Mouse (Mus musculus) layer of hippocampus, adult 8-10 months (tissue): Measurements from ENCODE around the gene Nyap1. TPM values are rescaled to one million over a fixed set of nuclear protein-coding genes. Genes with fewer than 3 reads are reported as not detected.

Source experiments
- DNase-seq, 2 experiments: peaks; one replicate each; pipeline ENCODE4 v3.0.0; 2022; ENCODE audit warnings: low spot score in 2 of 2
- total RNA-seq, 4 experiments: library from RNA; stranded (reverse); gene quantifications; 2 replicates each; pipeline ENCODE4 v1.2.4; 2022

Nyap1 gene
- 10 to 100 TPM; 64.7 to 77.5 (median 68.4) TPM for total RNA-seq

DNA sequence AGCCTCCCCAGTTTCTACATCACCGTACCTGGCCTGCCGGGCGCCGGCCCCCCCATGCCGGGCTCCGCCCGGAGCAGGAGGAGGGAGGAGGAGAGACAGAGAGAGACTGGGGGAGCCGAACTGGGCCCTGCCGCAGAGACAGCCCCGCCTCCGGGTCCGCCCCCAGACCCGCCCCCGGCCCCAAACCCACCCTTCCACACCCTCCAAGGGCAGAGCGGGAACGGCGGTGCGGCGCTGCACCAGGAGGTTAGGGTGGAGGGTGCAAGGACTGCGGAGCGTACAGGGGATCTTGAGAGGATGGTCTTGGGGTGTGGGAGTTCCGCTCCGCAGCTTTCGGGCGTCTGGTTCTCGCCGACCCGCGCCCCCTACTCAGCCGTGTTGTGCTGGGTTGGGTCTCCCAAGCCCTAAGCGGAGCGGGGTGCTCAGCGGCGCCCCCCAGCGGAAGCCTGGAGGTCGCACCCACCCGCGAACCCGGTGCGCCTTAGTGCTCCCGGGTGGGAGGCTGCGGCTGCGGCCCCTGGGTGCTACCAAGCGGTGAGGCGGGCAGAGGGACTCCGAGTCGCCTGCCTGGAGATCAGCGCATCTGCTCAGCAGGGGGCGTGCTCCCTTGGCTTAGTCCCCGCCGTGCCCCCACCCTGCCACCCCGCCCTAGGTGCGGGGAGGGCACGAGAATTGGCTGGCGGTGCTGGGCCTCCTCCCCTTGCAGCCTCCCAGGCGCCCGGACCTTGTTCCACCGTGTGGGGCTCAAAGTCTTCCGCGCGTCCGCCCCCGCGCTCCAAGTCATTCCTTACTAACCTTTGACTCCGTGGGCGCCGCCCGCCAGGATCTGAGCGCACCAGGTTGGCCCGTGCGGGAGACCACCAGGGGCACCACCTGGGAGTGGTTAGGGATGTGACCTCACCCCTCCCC, at the start of gene Nyap1:
Gene Nyap1, minus strand, starts transcription at position 585 of the 909 bp plus-strand sequence.
- peak in 1 of 2 experiments; percentile 77 for DNase-seq

DNA sequence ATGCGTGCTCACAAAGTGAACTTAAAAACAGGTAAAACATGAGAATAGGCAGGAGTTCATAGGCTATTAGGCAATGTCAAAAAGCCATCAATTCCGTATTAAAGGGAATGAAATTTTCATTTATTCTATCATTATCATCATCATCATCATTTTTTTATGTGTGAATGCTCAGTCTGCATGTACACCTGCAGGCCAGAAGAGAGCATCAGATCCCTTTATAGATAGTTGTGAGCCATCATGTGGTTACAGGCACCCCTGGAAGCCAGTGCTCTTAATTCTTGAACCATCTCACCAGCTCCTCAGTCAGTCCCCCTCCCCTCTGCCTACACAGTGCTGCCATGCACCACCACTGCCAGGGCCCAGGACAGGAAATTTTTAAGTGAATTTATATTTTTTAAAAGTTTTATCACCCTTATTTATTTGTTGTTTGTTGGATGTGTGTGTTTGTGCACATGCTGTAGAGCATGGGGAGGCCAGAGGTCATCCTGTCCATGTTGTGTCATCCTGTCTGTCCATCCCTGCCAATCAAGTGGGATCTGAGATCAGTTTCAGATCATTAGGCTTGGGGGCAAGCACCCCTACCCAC, 47.6 kb upstream of the Nyap1 start:
- no peak for DNase-seq

DNA sequence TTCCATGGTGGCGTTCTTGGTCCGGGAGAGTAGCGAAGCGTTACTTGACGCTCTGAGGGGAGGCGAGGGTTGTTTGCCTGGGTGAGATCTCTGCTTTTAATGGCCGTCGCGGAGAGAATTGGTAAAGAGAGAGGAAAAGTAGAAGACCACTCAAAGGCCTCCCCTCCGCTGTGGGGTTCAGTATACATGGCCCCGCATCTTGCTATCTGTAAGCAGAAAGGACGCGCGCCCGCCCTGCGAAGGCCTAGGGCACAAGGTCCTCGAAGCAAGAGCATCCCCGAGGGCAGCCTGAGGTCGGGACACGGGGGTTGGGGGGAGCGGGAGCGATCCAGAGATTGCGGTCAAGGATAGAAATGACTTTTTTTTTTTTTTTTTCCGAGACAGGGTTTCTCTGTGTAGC, 46.8 kb upstream of the Nyap1 start:
- no peak for DNase-seq

DNA sequence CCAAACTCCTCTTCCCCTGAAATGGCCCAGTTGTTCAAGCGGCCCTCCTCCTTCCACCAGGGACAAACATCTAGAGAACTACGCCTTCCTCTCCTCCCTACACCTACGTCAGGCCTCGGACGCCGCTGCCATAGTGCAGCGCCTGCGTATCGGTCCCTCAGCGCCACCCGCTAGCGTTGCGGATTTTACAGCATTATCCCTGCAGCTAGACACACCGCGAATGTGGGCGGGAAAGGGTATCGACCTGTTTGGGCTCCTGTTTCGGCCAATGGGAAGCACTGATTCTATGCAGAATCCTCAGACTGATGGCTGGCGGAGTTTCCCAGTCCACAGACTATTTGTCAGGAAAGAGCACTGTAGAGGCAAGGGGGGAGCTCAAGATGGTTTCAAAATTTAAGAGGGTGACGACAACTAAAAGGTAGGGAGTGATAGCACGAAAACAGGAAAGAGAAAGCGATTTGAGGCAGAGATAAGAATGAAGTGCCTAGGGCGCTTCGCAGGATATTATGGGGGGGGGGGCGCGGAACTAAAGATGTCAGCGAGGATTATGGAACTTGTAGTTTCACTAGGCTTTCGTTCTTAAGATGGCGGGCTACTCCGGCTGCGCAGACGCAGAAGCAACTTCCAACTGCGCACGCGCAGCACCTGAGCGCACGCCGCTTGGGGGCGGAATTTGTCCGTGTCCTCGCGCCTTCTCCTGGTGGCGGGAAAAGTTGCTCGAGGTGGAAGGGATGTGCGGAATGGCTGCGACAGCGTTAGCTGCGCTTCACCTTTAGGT, 45.9 kb upstream of the Nyap1 start, which contains the start of the genes Mepce and Zcwpw1:
Gene Mepce, minus strand, starts transcription at position 505 of the 778 bp plus-strand sequence.
Gene Zcwpw1, plus strand, starts transcription at position 648 of the 778 bp plus-strand sequence.
- peak; percentile 94 to 96 for DNase-seq

DNA sequence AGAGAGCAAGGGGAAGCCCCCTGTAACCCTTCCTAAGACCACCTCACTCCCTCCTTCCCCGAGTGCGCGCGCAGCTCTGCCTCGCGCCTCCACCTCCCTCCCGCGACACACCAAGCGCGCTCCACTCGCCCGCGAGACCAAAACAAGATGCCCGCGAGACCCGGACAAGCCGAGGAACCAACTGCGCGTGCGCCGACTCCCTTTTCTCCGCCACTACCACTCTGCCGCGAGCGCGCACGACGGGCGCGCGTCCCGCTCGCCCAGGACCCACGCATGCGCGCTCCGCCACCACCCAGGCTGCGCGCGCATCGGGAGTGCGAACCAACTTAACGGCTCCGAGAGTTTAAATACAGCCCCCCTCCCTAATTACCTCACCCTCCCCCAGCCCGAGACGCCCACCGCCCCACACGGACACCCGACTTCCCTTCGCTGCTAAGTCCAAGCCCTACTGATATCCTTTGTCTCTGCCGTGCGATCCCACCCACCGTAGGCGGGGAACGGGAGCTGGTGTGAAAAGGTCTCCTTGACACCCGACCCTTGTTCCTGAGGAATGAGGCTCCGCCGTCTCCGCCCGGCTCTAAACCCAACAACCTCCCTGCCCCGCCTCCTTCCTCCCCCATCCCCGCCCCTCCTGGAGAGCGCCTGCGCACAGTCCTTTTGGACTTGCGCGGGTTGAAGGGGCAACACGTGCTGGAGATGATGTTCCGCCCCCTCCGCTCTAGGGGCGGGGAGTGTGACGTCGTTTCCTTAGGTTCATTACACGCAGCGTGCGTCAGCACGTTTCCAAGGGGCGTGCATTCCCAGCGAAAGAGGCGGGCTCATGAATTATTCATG, 44.9 kb upstream of the Nyap1 start:
- DNase-seq: peak; percentile 99

DNA sequence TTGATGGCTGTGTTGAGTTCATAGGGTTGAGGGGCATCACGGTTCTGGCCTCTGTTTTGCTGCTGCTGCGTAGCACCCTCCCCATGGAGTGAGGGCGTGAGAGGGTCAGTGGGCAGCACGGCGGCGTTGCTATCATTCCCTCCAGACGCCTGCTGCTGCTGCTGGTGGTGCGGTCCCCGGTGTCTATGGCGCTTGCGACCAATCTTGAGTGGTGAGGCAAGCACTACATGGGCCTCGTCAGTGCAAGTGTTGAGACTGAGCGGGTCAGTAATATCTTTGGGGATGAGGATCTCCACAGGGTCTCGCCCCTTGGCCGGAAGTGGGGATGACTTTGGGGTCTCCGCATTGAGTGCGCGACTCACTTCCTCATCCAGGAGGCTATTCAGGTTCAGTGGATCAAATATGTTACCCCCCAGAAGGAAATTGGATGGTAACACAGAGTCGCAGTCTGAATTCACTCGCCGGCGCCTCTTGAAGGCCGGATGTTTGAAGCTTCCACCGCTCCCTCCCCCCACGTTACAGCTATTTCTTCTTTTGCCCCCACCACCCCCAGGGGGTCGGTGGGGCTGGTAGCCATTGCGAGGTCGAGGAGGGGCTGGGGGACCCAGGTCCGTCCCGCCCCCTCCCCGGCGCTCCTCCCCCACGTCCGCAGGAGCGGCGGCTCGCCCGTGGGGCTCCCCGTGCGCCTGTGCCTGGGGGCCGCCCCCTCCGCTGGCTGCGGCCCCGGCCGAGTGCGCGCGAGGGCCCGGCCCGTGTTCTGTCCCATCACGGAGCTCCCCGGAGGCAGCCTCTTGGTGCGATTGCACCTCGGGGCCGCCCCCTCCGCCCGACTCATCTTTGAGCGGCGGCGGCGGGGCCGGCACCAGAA, 44.0 kb upstream of the Nyap1 start:
- no peak for DNase-seq

DNA sequence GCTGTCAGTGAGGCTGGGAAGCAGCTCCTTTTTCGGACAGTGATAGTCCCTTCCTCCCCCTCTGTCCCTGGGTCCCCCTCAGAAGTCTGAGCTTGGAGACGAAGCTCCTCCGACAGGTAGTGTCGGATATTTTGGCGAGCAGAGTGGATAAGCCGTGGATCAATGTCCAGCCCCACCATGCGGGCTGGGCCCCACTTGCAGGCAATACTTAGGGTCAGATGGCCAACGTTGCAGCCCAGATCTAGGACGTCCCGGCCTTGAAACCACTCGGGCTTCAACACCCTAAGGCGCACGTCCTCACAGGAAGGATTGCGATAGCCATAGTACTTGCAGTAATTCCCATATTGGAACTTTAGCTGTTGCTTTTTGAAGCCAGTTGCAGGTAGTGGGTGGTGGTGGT, 43.1 kb upstream of the Nyap1 start:
- no peak for DNase-seq

DNA sequence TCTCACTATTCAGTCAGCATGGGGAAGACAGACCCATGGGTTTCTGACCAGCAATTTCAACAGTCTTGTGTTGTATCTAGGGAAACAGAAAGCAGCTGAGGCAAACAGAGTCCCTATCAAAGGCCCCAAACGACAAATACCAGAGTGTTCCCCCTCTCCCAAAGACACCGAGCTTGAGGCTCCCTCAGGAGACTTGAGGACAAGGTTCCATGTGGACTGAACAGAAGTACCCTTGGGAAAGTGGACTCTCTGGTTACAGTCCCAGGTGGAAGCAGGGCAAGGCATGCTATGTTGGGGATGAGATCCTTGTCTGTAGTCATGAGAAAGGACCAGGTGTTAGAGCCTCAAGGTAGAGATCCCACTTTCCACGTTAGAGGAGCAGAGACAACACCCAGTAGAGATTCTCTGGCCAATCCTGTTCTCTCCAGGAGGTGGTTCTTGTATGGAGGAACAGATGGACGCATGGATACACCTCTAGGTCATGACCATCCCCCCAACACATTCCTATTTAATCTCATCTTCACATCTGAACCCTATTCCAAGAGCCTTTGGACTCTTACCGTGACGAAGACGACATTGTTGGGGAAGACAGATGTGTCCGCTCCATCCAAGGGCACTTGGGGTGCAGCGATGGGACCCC, 42.6 kb upstream of the Nyap1 start:
- DNase-seq: no peak

DNA sequence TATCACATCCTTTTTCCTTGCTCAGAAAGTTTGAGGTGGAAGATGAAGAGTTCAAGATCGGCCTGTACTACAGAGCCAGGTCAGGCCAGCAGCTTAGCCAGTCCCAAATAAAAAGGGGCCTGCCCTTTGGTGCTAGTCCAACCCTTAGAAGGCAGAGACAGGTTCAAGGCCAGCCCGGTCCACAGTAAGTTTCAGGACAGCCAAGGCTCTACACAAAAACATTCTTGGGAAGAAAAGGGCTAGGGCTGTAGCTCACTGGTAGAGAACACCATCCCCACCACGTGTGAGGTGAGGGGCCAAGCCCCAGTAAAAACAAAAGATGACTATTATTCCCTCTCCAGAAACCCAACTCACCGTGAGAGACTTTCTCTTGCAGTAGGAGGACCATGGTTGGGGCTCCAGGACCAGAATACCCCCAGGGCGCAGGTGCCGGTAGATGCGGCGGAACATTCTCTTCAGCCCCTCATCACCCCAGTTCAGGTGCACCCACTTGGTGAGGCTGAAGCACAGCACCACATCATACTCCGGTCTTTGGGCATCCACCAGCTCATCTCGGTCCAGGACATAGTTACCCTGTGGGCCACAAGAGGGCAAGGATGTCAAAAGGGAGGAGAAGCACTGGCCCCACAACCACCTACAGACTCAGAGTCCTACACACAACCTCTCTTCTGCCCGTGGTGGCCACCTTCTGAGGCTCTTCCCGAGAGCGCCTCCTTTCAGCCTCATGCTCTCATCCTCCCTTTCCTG, 41.5 kb upstream of the Nyap1 start:
- DNase-seq: no peak

DNA sequence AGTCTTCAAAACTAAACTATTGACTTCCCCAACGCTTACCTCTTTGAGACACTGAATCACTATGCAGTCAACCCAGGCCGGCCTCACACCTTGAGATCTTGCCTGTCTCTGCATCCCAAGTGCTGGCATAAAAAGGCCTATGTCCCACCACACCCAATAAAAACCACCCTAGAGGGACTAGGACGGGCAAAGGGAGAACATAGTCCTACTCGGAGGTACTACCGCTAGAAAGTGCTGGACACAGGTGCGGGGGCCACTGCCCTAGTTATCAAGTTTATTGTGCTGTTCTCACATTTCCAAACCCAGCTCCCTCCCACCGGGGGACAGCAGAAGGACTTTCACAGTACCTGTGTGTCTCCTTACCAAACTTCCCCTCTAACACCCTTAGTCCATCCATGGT, 40.3 kb upstream of the Nyap1 start:
- no peak for DNase-seq

DNA sequence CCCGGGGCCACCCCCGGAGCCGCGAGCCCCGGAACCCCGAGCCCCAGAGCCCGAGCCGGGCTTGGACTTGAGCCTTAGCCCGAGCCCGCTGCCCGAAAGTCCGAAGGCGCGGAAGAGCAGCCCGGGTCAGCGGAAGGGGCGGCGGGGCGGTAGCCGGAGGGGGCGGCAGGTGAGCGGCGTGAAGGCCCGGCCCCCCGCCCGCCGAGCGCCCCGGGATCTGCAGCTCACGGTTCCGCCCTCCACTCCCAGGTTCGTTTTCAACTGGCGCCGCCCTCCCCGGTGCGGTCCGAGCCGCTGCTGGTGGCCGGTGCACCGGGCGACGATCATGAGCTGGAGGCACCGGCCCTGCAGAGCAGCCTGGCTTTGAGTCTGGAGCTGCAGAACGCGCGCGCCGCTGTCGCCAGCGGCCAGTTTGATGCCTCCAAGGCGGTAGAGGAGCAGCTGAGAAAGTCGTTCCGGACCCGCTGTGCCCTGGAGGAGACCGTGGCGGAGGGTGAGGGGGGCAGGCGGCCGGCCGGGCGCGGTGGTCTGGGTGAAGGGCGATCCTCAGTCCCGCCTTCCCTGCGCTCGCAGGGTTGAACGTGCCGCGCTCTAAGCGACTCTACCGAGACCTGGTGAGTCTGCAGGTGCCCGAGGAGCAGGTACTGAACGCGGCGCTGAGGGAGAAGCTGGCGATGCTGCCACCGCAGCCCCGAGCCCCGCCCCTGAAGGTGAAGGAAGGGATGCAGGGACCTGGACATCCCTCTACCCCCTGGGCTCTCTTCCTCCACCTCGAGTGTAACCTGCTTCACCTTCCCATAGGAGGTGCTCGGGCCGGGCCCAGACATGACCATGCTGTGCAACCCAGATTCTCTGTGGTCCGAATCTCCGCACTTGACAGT, 37.9 kb upstream of the Nyap1 start:
- no peak for DNase-seq

DNA sequence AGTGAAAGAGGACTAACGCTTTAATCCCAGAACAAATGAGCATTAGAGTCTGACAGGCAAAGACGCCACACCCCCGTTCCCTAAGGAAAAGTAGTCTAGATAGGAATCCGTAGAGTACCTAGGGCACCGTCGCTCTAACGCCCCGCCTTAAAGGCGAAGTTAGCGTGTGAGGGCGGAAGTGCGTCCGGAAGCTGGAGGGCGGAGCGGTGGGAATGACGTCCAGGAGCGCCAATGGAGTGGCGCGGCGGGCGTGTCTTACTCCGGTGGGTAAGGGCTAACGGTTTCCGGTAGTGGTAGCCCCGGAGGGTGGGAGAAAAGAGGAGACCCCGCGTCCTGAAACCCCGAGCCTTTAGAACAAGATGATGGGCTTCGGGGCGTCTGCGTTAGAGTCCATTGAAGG, 37.2 kb upstream of the Nyap1 start, which contains the start of gene Ppp1r35:
Gene Ppp1r35, plus strand, starts transcription at position 215 of the 400 bp plus-strand sequence.
- peak; percentile 93 to 97 for DNase-seq

DNA sequence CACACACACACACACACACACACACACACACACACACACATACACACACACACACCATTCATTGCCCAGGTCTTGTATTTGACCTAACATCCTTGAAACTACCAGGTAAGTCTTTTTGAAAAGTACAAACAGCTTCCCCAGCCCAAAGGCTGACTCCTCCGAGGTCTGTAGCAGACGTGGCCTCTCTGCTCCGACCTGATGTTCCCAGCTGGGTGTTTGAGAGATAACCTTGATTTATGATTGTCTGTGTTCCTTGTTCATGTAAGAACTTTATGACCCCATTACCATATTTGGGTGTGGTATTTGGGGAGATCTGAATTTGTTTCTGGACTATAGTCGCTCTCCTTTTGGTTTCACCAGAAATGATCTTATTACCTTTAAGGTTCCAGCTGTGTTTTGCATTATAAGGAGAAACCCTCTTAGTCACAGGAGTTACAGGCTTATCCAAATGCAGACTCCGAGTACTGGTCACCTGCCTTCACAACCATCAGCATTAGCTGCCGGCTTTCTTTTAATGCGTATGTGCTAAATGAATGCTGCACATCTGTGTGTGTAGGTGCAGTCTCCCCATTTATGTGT, 35.9 kb upstream of the Nyap1 start:
- no peak for DNase-seq

DNA sequence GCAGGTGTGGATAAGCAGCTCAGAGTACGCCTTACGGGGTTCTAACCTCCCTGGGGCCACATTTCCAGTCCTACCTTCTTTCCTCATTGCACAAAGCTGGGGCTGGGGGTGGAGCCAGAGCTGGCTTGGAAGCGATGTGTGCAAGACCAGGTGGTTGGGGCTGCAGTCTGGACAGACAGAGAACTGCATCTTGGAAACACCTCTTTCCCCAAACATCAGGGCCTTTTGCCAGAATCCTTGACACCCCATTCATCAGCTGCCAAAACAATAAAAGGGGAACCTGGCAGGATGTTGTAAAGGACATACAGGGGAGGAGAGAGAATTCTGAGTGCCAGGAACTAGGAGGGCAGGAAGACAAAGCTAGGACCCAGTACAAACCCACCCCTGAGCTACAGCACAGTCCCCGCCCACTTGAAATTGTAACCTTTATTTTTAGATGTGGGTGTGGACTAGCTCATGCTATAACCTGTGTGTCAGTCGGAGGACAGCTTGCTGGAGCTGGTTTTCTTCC, 35.1 kb upstream of the Nyap1 start:
- no peak for DNase-seq

DNA sequence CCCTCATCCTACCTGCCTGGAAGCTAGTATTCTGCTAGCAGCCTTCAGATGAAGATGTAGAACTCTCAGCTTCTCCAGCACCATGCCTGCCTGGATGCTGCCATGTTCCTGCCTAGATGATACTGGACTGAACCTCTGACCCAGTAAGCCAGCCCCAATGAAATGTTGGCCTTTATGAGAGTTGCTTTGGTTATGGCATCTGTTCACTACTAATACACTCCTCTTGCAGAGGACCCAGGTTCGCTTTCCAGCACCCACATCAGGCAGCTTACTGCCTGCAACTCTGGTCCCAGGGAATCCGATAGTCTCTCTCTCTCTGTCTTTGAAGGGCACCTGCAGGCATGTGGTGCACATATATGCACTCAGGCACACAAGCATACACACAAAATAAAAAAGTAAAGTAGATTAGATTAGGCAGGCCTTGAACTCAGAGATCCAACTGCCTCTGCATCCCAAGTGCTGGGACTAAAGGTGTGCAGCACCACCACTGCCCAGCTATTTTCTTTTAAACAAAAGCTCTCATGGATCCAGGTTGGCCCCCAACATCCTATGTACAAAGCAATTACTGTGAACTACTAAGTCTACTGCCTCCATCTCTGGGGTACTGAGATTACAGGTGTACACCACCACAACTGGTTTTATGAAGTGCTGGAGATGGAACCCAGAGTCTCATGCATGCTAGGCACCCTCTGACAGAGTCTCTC, 34.3 kb upstream of the Nyap1 start:
- DNase-seq: no peak

DNA sequence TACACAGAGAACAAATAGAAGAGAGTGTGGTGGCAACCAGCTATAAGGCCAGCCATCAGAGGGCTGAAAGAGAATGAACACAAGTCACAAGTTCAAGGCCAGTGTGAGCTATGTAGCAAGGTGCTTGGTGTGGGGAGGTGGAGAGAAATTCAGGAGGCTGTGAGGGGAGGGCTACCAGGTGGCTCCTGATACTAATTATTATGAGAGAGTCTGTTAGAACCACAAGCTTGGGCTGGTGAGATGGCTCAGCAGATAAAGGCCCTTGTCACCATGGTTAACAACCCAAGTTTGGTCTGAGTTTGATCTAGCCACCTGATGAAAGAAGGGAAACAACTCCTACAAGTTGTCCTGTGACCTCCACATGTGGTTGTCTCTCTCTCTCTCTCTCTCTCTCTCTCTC, 31.3 kb upstream of the Nyap1 start:
- DNase-seq: no peak
